Mouse (Mus musculus) E14TG2a.4 (cell line): Measurements from ENCODE around the gene C130032M10Rik.

Experiments used
- CTCF ChIP-seq: conservative IDR thresholded peaks from 2 replicates; pipeline ENCODE4 v1.5.1; 2014; ENCODE audit warnings: low read length
- POU5F1 ChIP-seq: IDR thresholded peaks from 2 replicates; pipeline ENCODE4 v1.6.1; 2014; ENCODE audit warnings: low read length, borderline replicate concordance

DNA sequence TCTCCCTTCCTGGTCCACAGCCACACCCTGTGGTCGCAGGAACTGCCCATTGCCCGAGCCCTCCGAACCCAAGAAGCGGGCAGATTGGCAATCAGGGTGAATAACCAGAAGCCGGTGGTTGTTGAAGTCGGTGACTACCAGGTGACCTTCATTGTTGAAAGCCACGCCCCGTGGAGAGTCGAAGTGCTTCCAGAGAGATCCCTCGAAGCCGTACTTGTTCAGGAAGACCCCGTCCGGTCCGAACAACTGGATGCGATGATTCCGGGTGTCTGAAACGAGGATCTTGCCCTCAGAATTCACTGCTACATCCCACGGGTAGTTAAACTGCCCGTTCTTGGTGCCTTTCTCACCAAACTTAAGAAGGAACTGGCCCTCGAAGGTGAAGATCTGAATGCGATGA, 2.7 kb upstream of the C130032M10Rik start:
- TF ChIP-seq CTCF (no peak), POU5F1 (no peak)
